Mouse (Mus musculus) MEL (cell line): ENCODE measurements at regions not wholly inside any gene's neighbourhood (a gene's known extent, or its start where the extent isn't known, plus 50 kb on each side); places are given as distances from the start of the nearest gene placed in this dataset.

ENCODE experiments used
- KAT2A ChIP-seq: conservative IDR thresholded peaks from 2 replicates; pipeline ENCODE4 v1.6.1; 2012; ENCODE audit warnings: low read depth, low read length, improper control_type of control experiment, inconsistent platforms
- POLR2A ChIP-seq, 2 experiments: IDR thresholded peaks; 2 replicates each; pipeline ENCODE4 v1.6.1; 2011 to 2012; ENCODE audit warnings: low read length in 2 of 2, mild to moderate bottlenecking in 2 of 2, control low read depth in 1 of 2, improper control_type of control experiment in 1 of 2, low read depth in 1 of 2, moderate library complexity in 1 of 2; ENCODE audit not compliant: control insufficient read depth in 1 of 2, insufficient read depth in 1 of 2, poor library complexity in 1 of 2
- SIN3A ChIP-seq: IDR thresholded peaks from 2 replicates; pipeline ENCODE4 v1.6.1; 2012; ENCODE audit warnings: low read length, improper control_type of control experiment, inconsistent platforms
- TBP ChIP-seq: IDR thresholded peaks from 2 replicates; pipeline ENCODE4 v1.8.0; 2011; ENCODE audit warnings: low read depth, low read length, improper control_type of control experiment
- ZNF384 ChIP-seq: IDR thresholded peaks from 2 replicates; pipeline ENCODE4 v1.6.1; 2012; ENCODE audit warnings: low read depth, mild to moderate bottlenecking, inconsistent platforms, low read length, improper control_type of control experiment

DNA sequence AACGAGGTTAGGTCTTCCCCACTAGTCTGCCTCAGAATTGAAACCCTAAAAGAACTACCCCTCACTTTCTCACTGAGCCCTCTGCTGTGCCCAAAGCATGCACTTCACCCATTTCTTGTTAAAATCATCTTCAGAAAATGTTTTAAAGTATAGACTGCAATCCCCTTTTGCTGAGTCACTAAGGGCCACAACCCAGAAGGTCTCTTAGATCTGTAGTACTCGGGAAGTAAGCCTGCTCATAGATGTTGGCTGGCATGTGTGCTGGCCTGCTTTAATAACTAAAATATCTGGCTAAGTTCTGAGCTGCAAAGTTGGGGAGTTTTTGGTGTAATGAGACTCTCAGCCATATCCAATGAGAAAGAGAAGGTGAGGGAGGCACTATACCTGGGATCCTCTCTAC, 329.9 kb downstream of the Insc start:
- TF ChIP-seq POLR2A (IDR thresholded peaks at IDR 0.05; ENCODE audit: control insufficient read depth in 1 of 2, insufficient read depth in 1 of 2, low read depth in 1 of 2, low read length in 2 of 2, poor library complexity in 1 of 2) = no peak
- no peak for TF ChIP-seq SIN3A
- no peak for TF ChIP-seq TBP
- no peak for TF ChIP-seq ZNF384
- TF ChIP-seq KAT2A = no peak
